Mouse (Mus musculus): ENCODE measurements around the gene Golt1a. TPM values are rescaled to one million over a fixed set of nuclear protein-coding genes. Genes with fewer than 3 reads are reported as not detected.

The Golt1a gene
- total and polyA plus RNA-seq, 3 experiments: not detected

DNA sequence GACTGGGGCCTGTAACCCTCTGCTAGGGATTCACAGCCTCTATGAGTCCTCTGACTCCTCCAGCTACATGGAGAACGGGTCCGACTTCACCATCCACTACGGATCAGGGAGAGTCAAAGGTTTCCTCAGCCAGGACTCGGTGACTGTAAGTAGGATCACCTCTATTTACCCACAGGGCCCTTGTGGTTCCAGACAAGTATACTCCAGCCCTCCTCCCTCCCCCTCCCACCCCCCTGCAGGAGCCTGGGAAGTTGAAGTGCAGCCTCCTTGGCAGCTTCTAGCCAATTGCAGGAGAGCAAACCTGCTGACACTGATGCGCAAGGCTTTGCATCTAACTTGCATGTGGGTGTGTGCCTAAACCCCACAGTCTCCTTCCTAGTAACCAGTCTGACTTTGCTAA lies 45.9 kb downstream of the Golt1a start:
- H3K27me3 ChIP-seq (ENCODE audit: control insufficient read depth in 1 of 2, insufficient read depth in 2 of 2, low read length in 2 of 2): no peaks in the 10 kb centered on the region; a peak in 1 of 4 replicates
- no peaks in the 10 kb centered on the region for H3K4me1 ChIP-seq (ENCODE audit: control insufficient read depth in 1 of 2, insufficient read depth in 2 of 2, low read length in 2 of 2)
- H3K36me3 ChIP-seq (ENCODE audit: control insufficient read depth in 1 of 2, insufficient read depth in 2 of 2, low read length in 2 of 2): no peaks in the 10 kb centered on the region
- H3K9me3 ChIP-seq (replicated peaks; ENCODE audit: insufficient read depth, low read length): no peaks in the 10 kb centered on the region
- no peak overlapping the region for H3K4me3 ChIP-seq (ENCODE audit: control insufficient read depth in 1 of 2, insufficient read depth in 1 of 2, low read depth in 2 of 2, low read length in 2 of 2)
- no peaks in the 10 kb centered on the region for H3K79me2 ChIP-seq (ENCODE audit: control insufficient read depth, insufficient read depth, low read length, poor library complexity)
- no peak overlapping the region for H3K9ac ChIP-seq (ENCODE audit: control insufficient read depth, low read depth, low read length, poor library complexity, severe bottlenecking)
- no peak overlapping the region for H3K27ac ChIP-seq (ENCODE audit: control insufficient read depth, low read depth, low read length)
- DNase-seq (ENCODE audit: low read depth, low spot score): no peak
- TF ChIP-seq CHD1 (IDR thresholded peaks at IDR 0.05; ENCODE audit: low read depth, low read length): no peak
- TF ChIP-seq ETS1 (IDR thresholded peaks at IDR 0.05; ENCODE audit: low read depth, low read length): no peak
- no peak for TF ChIP-seq HCFC1 (IDR thresholded peaks at IDR 0.05; ENCODE audit: low read depth, low read length)
- no peak for TF ChIP-seq SIN3A (IDR thresholded peaks at IDR 0.05; ENCODE audit: low read length)
- no peak for TF ChIP-seq GATA1 (IDR thresholded peaks at IDR 0.05; ENCODE audit: low read depth, low read length)
- TF ChIP-seq MAZ (IDR thresholded peaks at IDR 0.05; ENCODE audit: low read depth, low read length): no peak
- no peak for TF ChIP-seq BHLHE40 (IDR thresholded peaks at IDR 0.05; ENCODE audit: borderline replicate concordance, low read depth, low read length)
- no peak for TF ChIP-seq MYC (IDR thresholded peaks at IDR 0.05; ENCODE audit: low read depth, low read length)
- no peak for TF ChIP-seq POLR2AphosphoS5 (IDR thresholded peaks at IDR 0.05; ENCODE audit: borderline replicate concordance, low read depth, low read length)
- TF ChIP-seq POLR2A (IDR thresholded peaks at IDR 0.05; ENCODE audit: control insufficient read depth in 1 of 2, insufficient read depth in 1 of 2, low read depth in 1 of 2, low read length in 2 of 2, poor library complexity in 1 of 2): no peak
- TF ChIP-seq CHD2 (IDR thresholded peaks at IDR 0.05; ENCODE audit: low read length): no peak
- TF ChIP-seq TAL1 (IDR thresholded peaks at IDR 0.05; ENCODE audit: low read length): no peak
- TF ChIP-seq USF1 (IDR thresholded peaks at IDR 0.05; ENCODE audit: low read depth, low read length): no peak
- no peak for TF ChIP-seq MYB (IDR thresholded peaks at IDR 0.05; ENCODE audit: low read depth, low read length)
- TF ChIP-seq SMC3 (IDR thresholded peaks at IDR 0.05; ENCODE audit: low read depth, low read length): no peak
- no peak for TF ChIP-seq USF2 (IDR thresholded peaks at IDR 0.05; ENCODE audit: borderline replicate concordance in 1 of 2, insufficient read depth in 1 of 2, low read depth in 1 of 2, low read length in 2 of 2)
- TF ChIP-seq MAX (IDR thresholded peaks at IDR 0.05; ENCODE audit: low read length): no peak
- TF ChIP-seq MAFK (IDR thresholded peaks at IDR 0.05; ENCODE audit: borderline replicate concordance, low read depth, low read length): no peak
- no peak for TF ChIP-seq JUND (IDR thresholded peaks at IDR 0.05; ENCODE audit: low read depth, low read length)

GRCm38 (mm10) chr1:133355912-133356311 lies 46.3 kb downstream of the Golt1a start:
- Histone ChIP-seq H3K27me3 (ENCODE audit: control insufficient read depth in 1 of 2, insufficient read depth in 2 of 2, low read length in 2 of 2) (no peaks in the 10 kb centered on the region; a peak in 1 of 4 replicates), H3K9me3 (replicated peaks; ENCODE audit: insufficient read depth, low read length) (no peaks in the 10 kb centered on the region), H3K4me1 (ENCODE audit: control insufficient read depth in 1 of 2, insufficient read depth in 2 of 2, low read length in 2 of 2) (no peaks in the 10 kb centered on the region), H3K9ac (ENCODE audit: control insufficient read depth, low read depth, low read length, poor library complexity, severe bottlenecking) (no peak overlapping the region), H3K79me2 (ENCODE audit: control insufficient read depth, insufficient read depth, low read length, poor library complexity) (no peaks in the 10 kb centered on the region), H3K36me3 (ENCODE audit: control insufficient read depth in 1 of 2, insufficient read depth in 2 of 2, low read length in 2 of 2) (no peaks in the 10 kb centered on the region), H3K27ac (ENCODE audit: control insufficient read depth, low read depth, low read length) (no peak overlapping the region), H3K4me3 (ENCODE audit: control insufficient read depth in 1 of 2, insufficient read depth in 1 of 2, low read depth in 2 of 2, low read length in 2 of 2) (no peak overlapping the region)
- TF ChIP-seq MEF2A (IDR thresholded peaks at IDR 0.05; ENCODE audit: extremely low read depth, insufficient replicate concordance, low read depth, low read length, poor library complexity, severe bottlenecking): no peak
- TF ChIP-seq NELFE (IDR thresholded peaks at IDR 0.05; ENCODE audit: low read depth, low read length): no peak
- TF ChIP-seq CHD2 (IDR thresholded peaks at IDR 0.05; ENCODE audit: low read length): no peak
- TF ChIP-seq HCFC1 (IDR thresholded peaks at IDR 0.05; ENCODE audit: low read depth, low read length): no peak
- no peak for TF ChIP-seq TCF12 (IDR thresholded peaks at IDR 0.05; ENCODE audit: low read depth, low read length)
- no peak for DNase-seq (ENCODE audit: low read depth, low spot score)

All from MEL (cell line).